Mouse (Mus musculus): Measurements from ENCODE around the gene Slc7a6os. TPM values are rescaled to one million over a fixed set of nuclear protein-coding genes. Genes with fewer than 3 reads are reported as not detected.

Gene Slc7a6os
- polyA plus RNA-seq, 1 experiment from 2014 or later, result 36.2 TPM

Other genes with a start within 250 kb of the Slc7a6os start
- gene Slc12a4, start 244.8 kb downstream of the Slc7a6os start, polyA plus RNA-seq (2015; fragmentation: Nextera tagmentation; extraction: Ambion mirVana), result 10.8 and 14.1 TPM in 2 replicates
- gene Dpep3, start 231.5 kb downstream of the Slc7a6os start, polyA plus RNA-seq (2015; fragmentation: Nextera tagmentation; extraction: Ambion mirVana), result not detected in 2 replicates
- gene Dus2, start 219.6 kb downstream of the Slc7a6os start, polyA plus RNA-seq (2015; fragmentation: Nextera tagmentation; extraction: Ambion mirVana), result 27.8 and 30.6 TPM in 2 replicates
- gene Dpep2nb, start 205.0 kb downstream of the Slc7a6os start, polyA plus RNA-seq (2015; fragmentation: Nextera tagmentation; extraction: Ambion mirVana), result 0.14 TPM in 1 of 2 replicates, not detected in the other
- gene Ddx28, start 199.1 kb downstream of the Slc7a6os start, polyA plus RNA-seq (2015; fragmentation: Nextera tagmentation; extraction: Ambion mirVana), result 20.8 and 20.9 TPM in 2 replicates
- gene Nfatc3, start 152.1 kb downstream of the Slc7a6os start, polyA plus RNA-seq (2015; fragmentation: Nextera tagmentation; extraction: Ambion mirVana), result 3.5 and 4.4 TPM in 2 replicates
- 0.17 and 4.5 TPM in 2 replicates for gene Esrp2, start 74.0 kb downstream of the Slc7a6os start, polyA plus RNA-seq (2015; fragmentation: Nextera tagmentation; extraction: Ambion mirVana)
- gene Pla2g15, start 60.5 kb downstream of the Slc7a6os start, polyA plus RNA-seq (2015; fragmentation: Nextera tagmentation; extraction: Ambion mirVana), result 19.1 and 21.6 TPM in 2 replicates
- gene Slc7a6, start 42.1 kb downstream of the Slc7a6os start, polyA plus RNA-seq (2015; fragmentation: Nextera tagmentation; extraction: Ambion mirVana), result 55.6 and 61.5 TPM in 2 replicates
- 65.5 and 66.5 TPM in 2 replicates for gene Prmt7, start within 50 bp of the Slc7a6os start, polyA plus RNA-seq (2015; fragmentation: Nextera tagmentation; extraction: Ambion mirVana)
- 45.1 and 50.1 TPM in 2 replicates for gene Smpd3, start 127.1 kb upstream of the Slc7a6os start, polyA plus RNA-seq (2015; fragmentation: Nextera tagmentation; extraction: Ambion mirVana)
- 34.2 and 39.3 TPM in 2 replicates for gene Zfp90, start 204.4 kb upstream of the Slc7a6os start, polyA plus RNA-seq (2015; fragmentation: Nextera tagmentation; extraction: Ambion mirVana)